Mouse (Mus musculus) E14TG2a.4 (cell line): Measurements from ENCODE around the gene Fbxl7.

Experiments used
- CTCF ChIP-seq: conservative IDR thresholded peaks from 2 replicates; pipeline ENCODE4 v1.5.1; 2014; ENCODE audit warnings: low read length
- NANOG ChIP-seq: IDR thresholded peaks from 2 replicates; pipeline ENCODE4 v1.6.1; 2014; ENCODE audit warnings: borderline replicate concordance, low read length, mixed read lengths

- TF ChIP-seq CTCF, result no peak
- TF ChIP-seq NANOG, result no peak
These were observed 193.3 kb downstream of the Fbxl7 start for GRCm38 (mm10) chr15:26701949-26702675.
